Mouse (Mus musculus) urinary bladder, postnatal 36 days (tissue): ENCODE measurements around the gene Gm5640.
"Not testable (repeated sequence)": the region's sequence is repeated elsewhere in the genome, so short reads cannot be mapped to it uniquely, and the experiment has no call there.

Source experiments
- DNase-seq, 2 experiments: peaks; one replicate each; pipeline ENCODE4 v3.0.0; 2022; ENCODE audit warnings: low spot score in 2 of 2, mixed read lengths in 1 of 2

Gm5640 gene

GRCm38 (mm10) chrX:74645466-74646323 lies at the start of gene Gm5640:
TSS of gene Gm5640 (minus strand) at chrX:74645635.
- DNase-seq, result not testable (repeated sequence)

DNA sequence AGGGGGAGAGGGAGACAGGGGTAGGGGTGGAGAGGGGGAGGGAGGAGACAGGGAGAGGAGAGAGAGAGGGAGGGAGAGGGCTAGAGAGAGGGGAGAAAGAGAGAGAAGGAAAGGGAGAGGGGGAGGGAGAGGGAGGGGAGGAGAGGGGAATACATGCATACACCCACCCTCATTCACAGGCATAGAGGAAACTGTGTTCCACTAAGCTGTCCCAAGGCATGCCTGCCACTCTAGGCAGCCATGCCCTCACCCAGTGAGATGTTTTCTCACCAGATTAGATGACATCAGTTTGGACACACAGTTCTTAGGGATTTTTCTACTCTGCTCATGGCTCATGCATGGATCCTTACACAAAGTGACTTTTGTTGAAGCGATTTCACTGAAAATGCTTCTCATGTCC lies 958 bp upstream of the Gm5640 start:
- not testable (repeated sequence) for DNase-seq

DNA sequence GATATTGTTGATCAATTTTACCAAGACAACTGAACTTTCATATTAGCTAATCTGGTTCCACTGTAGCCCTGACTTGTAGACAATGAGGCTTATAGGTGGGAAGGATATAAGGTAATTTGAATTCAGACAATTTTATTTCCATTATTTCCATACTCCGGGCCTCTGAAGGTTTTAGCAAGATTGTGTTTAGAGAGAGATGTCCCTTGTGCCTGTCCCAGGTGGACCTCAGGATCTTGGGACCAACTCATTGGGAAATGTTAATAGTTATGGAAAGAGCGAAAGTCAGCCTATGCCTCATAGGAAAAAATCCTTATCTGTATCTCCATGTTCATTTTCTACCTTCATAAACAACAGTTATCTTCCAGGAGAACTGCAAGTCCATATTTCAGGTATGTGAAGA lies 53.1 kb downstream of the Gm5640 start, which contains the start of gene Olfr1325:
TSS of gene Olfr1325 (plus strand) at position 301 of the 400 bp plus-strand sequence.
- no peak for DNase-seq
